Mouse (Mus musculus): ENCODE measurements around the gene Mymk. TPM values are rescaled to one million over a fixed set of nuclear protein-coding genes. Genes with fewer than 3 reads are reported as not detected.

Mymk gene
- polyA plus RNA-seq, 1 experiment from 2014 or later, result 0.32 TPM

- WGBS, result 16% methylated on average over 6 of the region's 6 CpGs
Observed at GRCm38 (mm10) chr2:27097776-27098175, 25.8 kb upstream of the Mymk start.

GRCm38 (mm10) chr2:27097241-27097656 is 25.3 kb upstream of the Mymk start:
- Histone ChIP-seq H3K4me2 (replicated peaks) (no peak overlapping the region), H3K4me3 (replicated peaks; ENCODE audit: low read length) (no peak overlapping the region), H3K9ac (no peak overlapping the region), H3K27me3 (ENCODE audit: control insufficient read depth, insufficient read depth, low read length) (no peaks in the 10 kb centered on the region), H3K4me1 (replicated peaks; ENCODE audit: control insufficient read depth, insufficient read depth, low read length) (peaks cover 22% of the 10 kb centered on the region), H3K27ac (peak overlapping the region; percentile 55; the same call in 1 of the 2 replicates), H3K9me3 (ENCODE audit: control insufficient read depth, low read length) (no peaks in the 10 kb centered on the region), H3K36me3 (replicated peaks; ENCODE audit: control insufficient read depth, insufficient read depth) (no peaks in the 10 kb centered on the region)
- DNase-seq (ENCODE audit: low spot score), result no peak
- 49% methylated on average over 6 of the region's 6 CpGs for WGBS
- peak; percentile 46; the same call in 1 of the 2 replicates for ATAC-seq (ENCODE audit: low FRiP score)

More at GRCm38 (mm10) chr2:27097776-27098175, 25.8 kb upstream of the Mymk start:
- no peaks in the 10 kb centered on the region for H3K9me3 ChIP-seq (ENCODE audit: control insufficient read depth, low read length)
- H3K4me3 ChIP-seq (replicated peaks; ENCODE audit: low read length), result no peak overlapping the region
- no peak overlapping the region for H3K4me2 ChIP-seq (replicated peaks)
- H3K9ac ChIP-seq, result no peak overlapping the region
- H3K27me3 ChIP-seq (ENCODE audit: control insufficient read depth, insufficient read depth, low read length), result no peaks in the 10 kb centered on the region
- H3K27ac ChIP-seq, result peak overlapping the region; percentile 55; the same call in 1 of the 2 replicates
- peak; percentile 62 for ATAC-seq (ENCODE audit: low FRiP score)
- H3K36me3 ChIP-seq (replicated peaks; ENCODE audit: control insufficient read depth, insufficient read depth), result no peaks in the 10 kb centered on the region
- peak; percentile 59 for DNase-seq (ENCODE audit: low spot score)
- peaks cover 22% of the 10 kb centered on the region for H3K4me1 ChIP-seq (replicated peaks; ENCODE audit: control insufficient read depth, insufficient read depth, low read length)

GRCm38 (mm10) chr2:27096341-27096981 is 24.5 kb upstream of the Mymk start:
- peaks cover 22% of the 10 kb centered on the region for H3K4me1 ChIP-seq (replicated peaks; ENCODE audit: control insufficient read depth, insufficient read depth, low read length)
- no peak overlapping the region for H3K9ac ChIP-seq
- no peaks in the 10 kb centered on the region for H3K27me3 ChIP-seq (ENCODE audit: control insufficient read depth, insufficient read depth, low read length)
- H3K36me3 ChIP-seq (replicated peaks; ENCODE audit: control insufficient read depth, insufficient read depth), result no peaks in the 10 kb centered on the region
- H3K4me2 ChIP-seq (replicated peaks), result no peak overlapping the region
- ATAC-seq (ENCODE audit: low FRiP score) (no peak), DNase-seq (ENCODE audit: low spot score) (no peak)
- WGBS, result 70% methylated on average over 13 of the region's 13 CpGs
- H3K9me3 ChIP-seq (ENCODE audit: control insufficient read depth, low read length), result no peaks in the 10 kb centered on the region
- peak overlapping the region; percentile 55; the same call in 1 of the 2 replicates for H3K27ac ChIP-seq
- H3K4me3 ChIP-seq (replicated peaks; ENCODE audit: low read length), result no peak overlapping the region

GRCm38 (mm10) chr2:27095178-27095577 is 23.2 kb upstream of the Mymk start:
- Histone ChIP-seq H3K9ac (no peak overlapping the region), H3K36me3 (replicated peaks; ENCODE audit: control insufficient read depth, insufficient read depth) (no peaks in the 10 kb centered on the region), H3K4me1 (replicated peaks; ENCODE audit: control insufficient read depth, insufficient read depth, low read length) (peaks cover 22% of the 10 kb centered on the region), H3K4me3 (replicated peaks; ENCODE audit: low read length) (no peak overlapping the region), H3K9me3 (ENCODE audit: control insufficient read depth, low read length) (no peaks in the 10 kb centered on the region), H3K4me2 (replicated peaks) (no peak overlapping the region), H3K27me3 (ENCODE audit: control insufficient read depth, insufficient read depth, low read length) (no peaks in the 10 kb centered on the region), H3K27ac (no peak overlapping the region)
- ATAC-seq (ENCODE audit: low FRiP score), result no peak
- WGBS, result 96% methylated on average over 7 of the region's 7 CpGs
- DNase-seq (ENCODE audit: low spot score), result no peak

GRCm38 (mm10) chr2:27089238-27089637 is 17.3 kb upstream of the Mymk start:
- 61% methylated on average over 1 of the region's 1 CpGs for WGBS
- no peaks in the 10 kb centered on the region for H3K36me3 ChIP-seq (replicated peaks; ENCODE audit: control insufficient read depth, insufficient read depth)
- peaks cover 5% of the 10 kb centered on the region for H3K4me1 ChIP-seq (replicated peaks; ENCODE audit: control insufficient read depth, insufficient read depth, low read length)
- no peak overlapping the region for H3K4me2 ChIP-seq (replicated peaks)
- no peak overlapping the region for H3K27ac ChIP-seq
- DNase-seq (ENCODE audit: low spot score) (no peak), ATAC-seq (ENCODE audit: low FRiP score) (no peak)
- no peak overlapping the region for H3K4me3 ChIP-seq (replicated peaks; ENCODE audit: low read length)
- H3K9me3 ChIP-seq (ENCODE audit: control insufficient read depth, low read length), result no peaks in the 10 kb centered on the region
- H3K9ac ChIP-seq, result no peak overlapping the region
- H3K27me3 ChIP-seq (ENCODE audit: control insufficient read depth, insufficient read depth, low read length), result no peaks in the 10 kb centered on the region

GRCm38 (mm10) chr2:27088700-27089099 is 16.7 kb upstream of the Mymk start:
- Histone ChIP-seq H3K4me2 (replicated peaks) (no peak overlapping the region), H3K4me3 (replicated peaks; ENCODE audit: low read length) (no peak overlapping the region), H3K36me3 (replicated peaks; ENCODE audit: control insufficient read depth, insufficient read depth) (no peaks in the 10 kb centered on the region), H3K27ac (no peak overlapping the region), H3K9me3 (ENCODE audit: control insufficient read depth, low read length) (no peaks in the 10 kb centered on the region), H3K4me1 (replicated peaks; ENCODE audit: control insufficient read depth, insufficient read depth, low read length) (peaks cover 5% of the 10 kb centered on the region), H3K9ac (no peak overlapping the region), H3K27me3 (ENCODE audit: control insufficient read depth, insufficient read depth, low read length) (no peaks in the 10 kb centered on the region)
- no peak for DNase-seq (ENCODE audit: low spot score)
- ATAC-seq (ENCODE audit: low FRiP score), result no peak
- 78% methylated on average over 5 of the region's 5 CpGs for WGBS

- 64% methylated on average over 18 of the region's 18 CpGs for WGBS
- peaks cover 5% of the 10 kb centered on the region for H3K4me1 ChIP-seq (replicated peaks; ENCODE audit: control insufficient read depth, insufficient read depth, low read length)
Observed at GRCm38 (mm10) chr2:27088071-27088644, 16.2 kb upstream of the Mymk start.

GRCm38 (mm10) chr2:27087581-27087980 is 15.6 kb upstream of the Mymk start:
- 88% methylated on average over 5 of the region's 5 CpGs for WGBS
- no peaks in the 10 kb centered on the region for H3K36me3 ChIP-seq (replicated peaks; ENCODE audit: control insufficient read depth, insufficient read depth)

More at GRCm38 (mm10) chr2:27088071-27088644, 16.2 kb upstream of the Mymk start:
- Histone ChIP-seq H3K9me3 (ENCODE audit: control insufficient read depth, low read length) (no peaks in the 10 kb centered on the region), H3K9ac (no peak overlapping the region), H3K36me3 (replicated peaks; ENCODE audit: control insufficient read depth, insufficient read depth) (no peaks in the 10 kb centered on the region), H3K4me2 (replicated peaks) (no peak overlapping the region), H3K27ac (no peak overlapping the region; the same call in 1 of the 2 replicates), H3K27me3 (ENCODE audit: control insufficient read depth, insufficient read depth, low read length) (no peaks in the 10 kb centered on the region), H3K4me3 (replicated peaks; ENCODE audit: low read length) (no peak overlapping the region)
- DNase-seq (ENCODE audit: low spot score), result no peak
- ATAC-seq (ENCODE audit: low FRiP score), result no peak

GRCm38 (mm10) chr2:27086483-27087010 is 14.6 kb upstream of the Mymk start:
- Histone ChIP-seq H3K27ac (no peak overlapping the region), H3K27me3 (ENCODE audit: control insufficient read depth, insufficient read depth, low read length) (no peaks in the 10 kb centered on the region), H3K9me3 (ENCODE audit: control insufficient read depth, low read length) (no peaks in the 10 kb centered on the region), H3K4me2 (replicated peaks) (no peak overlapping the region), H3K9ac (no peak overlapping the region), H3K36me3 (replicated peaks; ENCODE audit: control insufficient read depth, insufficient read depth) (no peaks in the 10 kb centered on the region), H3K4me1 (replicated peaks; ENCODE audit: control insufficient read depth, insufficient read depth, low read length) (peaks cover 5% of the 10 kb centered on the region), H3K4me3 (replicated peaks; ENCODE audit: low read length) (no peak overlapping the region)
- no peak for DNase-seq (ENCODE audit: low spot score)
- ATAC-seq (ENCODE audit: low FRiP score), result no peak
- WGBS, result 83% methylated on average over 4 of the region's 4 CpGs

More at GRCm38 (mm10) chr2:27087581-27087980, 15.6 kb upstream of the Mymk start:
- H3K4me3 ChIP-seq (replicated peaks; ENCODE audit: low read length), result no peak overlapping the region
- H3K9me3 ChIP-seq (ENCODE audit: control insufficient read depth, low read length), result no peaks in the 10 kb centered on the region
- peaks cover 5% of the 10 kb centered on the region for H3K4me1 ChIP-seq (replicated peaks; ENCODE audit: control insufficient read depth, insufficient read depth, low read length)
- ATAC-seq (ENCODE audit: low FRiP score), result no peak
- H3K27me3 ChIP-seq (ENCODE audit: control insufficient read depth, insufficient read depth, low read length), result no peaks in the 10 kb centered on the region
- no peak overlapping the region for H3K9ac ChIP-seq
- H3K4me2 ChIP-seq (replicated peaks), result no peak overlapping the region
- no peak for DNase-seq (ENCODE audit: low spot score)
- no peak overlapping the region; the same call in 1 of the 2 replicates for H3K27ac ChIP-seq
